Mouse (Mus musculus): Measurements from ENCODE around the gene 2010003K11Rik. TPM values are rescaled to one million over a fixed set of nuclear protein-coding genes. Genes with fewer than 3 reads are reported as not detected.

The 2010003K11Rik gene
- not detected for total RNA-seq (2021)
- long read RNA-seq, experiment 1, result 0 reads
- long read RNA-seq, experiment 2, result 0 reads

DNA sequence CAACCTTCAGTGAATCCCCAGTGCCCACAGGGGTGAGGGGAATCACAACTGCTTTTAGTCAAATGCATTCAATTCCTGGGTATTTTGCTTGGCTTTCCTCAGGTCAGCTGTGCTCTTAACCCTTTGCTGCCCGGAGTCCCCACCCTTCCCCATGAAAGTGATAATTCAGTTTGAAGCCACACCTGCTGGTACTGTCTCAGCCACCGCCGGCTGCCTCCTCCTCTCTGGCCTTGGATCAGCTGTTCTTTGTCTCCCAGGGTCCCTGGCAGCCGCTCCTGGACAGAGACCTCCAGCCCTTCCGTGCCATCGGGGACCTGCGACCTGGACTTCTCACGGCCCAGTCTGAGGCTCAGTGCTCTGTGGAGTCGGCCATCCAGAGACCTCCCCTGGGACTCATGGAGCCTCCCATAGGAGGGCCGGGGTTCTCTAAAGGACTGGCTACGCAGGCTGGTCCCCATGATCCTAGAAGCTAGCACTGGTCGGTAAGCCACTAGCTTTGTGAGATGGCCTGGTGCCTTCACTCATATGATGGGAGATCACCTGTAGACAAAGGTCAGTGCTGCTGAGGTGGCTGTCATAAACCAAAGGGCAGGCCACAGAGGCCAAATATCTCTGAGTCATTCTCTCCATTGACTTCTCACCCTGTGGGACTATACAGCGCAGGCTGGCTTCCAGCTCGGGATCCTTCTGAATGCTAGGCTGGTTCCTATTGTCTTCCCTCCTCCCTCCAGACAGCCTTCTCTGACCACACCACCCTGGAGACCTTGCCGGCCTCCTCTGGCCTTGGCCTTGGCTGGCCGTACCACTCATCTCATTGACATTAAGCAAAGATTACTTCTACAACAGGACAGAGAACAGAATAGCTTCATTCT lies at the start of gene 2010003K11Rik:
Gene 2010003K11Rik (minus strand): TSS at position 522 of the 872 bp plus-strand sequence.
- DNase-seq (ENCODE audit: low spot score in 2 of 2), result no peak

GRCm38 (mm10) chr19:4547801-4548200 lies 49.4 kb upstream of the 2010003K11Rik start:
- no peak for DNase-seq (ENCODE audit: low spot score in 2 of 2)

DNA sequence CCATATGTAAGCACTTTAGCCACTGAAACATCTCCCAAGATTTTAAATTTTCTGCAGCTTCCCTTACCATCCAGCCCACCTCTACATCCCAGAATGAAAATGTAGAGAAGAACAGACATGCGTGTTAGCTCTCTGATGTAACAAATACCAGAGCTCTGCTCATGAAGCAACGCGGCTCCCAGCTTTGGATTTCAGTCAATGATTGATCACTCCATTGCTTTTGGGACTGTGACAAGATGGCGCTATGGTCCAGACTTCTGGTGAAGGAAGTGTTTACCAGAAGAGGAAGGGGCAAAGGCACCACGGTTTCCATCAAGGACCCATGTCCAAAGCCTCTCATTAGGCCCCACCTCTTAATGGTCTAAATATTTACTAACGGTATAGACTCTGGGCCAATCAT lies 47.5 kb upstream of the 2010003K11Rik start:
- DNase-seq (ENCODE audit: low spot score in 2 of 2), result no peak

DNA sequence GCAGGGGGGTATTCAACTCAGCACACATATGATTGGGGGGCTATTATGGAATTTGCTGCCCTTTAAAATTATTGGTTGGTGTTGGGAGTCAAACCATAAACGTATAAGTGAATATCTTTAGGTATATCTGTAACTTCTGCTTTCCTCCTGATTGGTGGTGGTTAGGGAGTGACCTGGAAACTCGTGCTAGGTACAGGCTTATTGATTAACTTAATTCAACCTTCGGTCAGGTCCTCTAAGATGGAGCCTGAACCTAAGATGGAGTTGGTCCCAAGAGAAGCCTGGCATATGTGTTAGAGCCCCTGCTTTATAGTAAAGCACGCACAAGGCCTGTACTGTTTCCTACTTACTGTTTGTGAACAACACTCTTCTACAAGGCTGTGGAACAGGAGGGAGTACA lies 46.7 kb upstream of the 2010003K11Rik start:
- no peak for DNase-seq (ENCODE audit: low spot score in 2 of 2)

GRCm38 (mm10) chr19:4542081-4542480 lies 43.7 kb upstream of the 2010003K11Rik start:
- DNase-seq (ENCODE audit: low spot score in 2 of 2), result no peak

- no peak for DNase-seq (ENCODE audit: low spot score in 2 of 2)
Observed at GRCm38 (mm10) chr19:4540992-4541391, 42.6 kb upstream of the 2010003K11Rik start.

DNA sequence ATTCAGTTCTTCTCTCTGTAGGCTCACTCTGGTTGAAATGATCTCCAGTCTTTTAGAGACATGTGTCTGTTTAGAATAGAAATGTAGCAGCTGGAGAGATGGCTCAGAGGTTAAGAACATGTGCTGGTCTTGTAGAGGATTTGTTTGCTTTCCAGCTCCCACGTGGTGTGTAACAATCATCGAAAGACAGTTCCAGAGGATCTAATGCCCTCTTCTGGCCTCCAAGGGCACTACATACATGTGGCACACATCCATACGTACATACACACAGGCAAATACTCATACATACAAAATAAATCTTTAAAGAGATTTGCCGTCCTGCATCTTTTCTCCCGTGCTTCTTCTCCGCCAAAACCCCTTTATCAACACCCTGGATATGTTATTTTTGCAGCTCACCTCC lies 41.9 kb upstream of the 2010003K11Rik start:
- no peak for DNase-seq (ENCODE audit: low spot score in 2 of 2)

GRCm38 (mm10) chr19:4536606-4537005 lies 38.2 kb upstream of the 2010003K11Rik start:
- DNase-seq (ENCODE audit: low spot score in 2 of 2), result no peak

GRCm38 (mm10) chr19:4535922-4536321 lies 37.5 kb upstream of the 2010003K11Rik start:
- DNase-seq (ENCODE audit: low spot score in 2 of 2), result no peak

GRCm38 (mm10) chr19:4534646-4535045 lies 36.3 kb upstream of the 2010003K11Rik start:
- DNase-seq (ENCODE audit: low spot score in 2 of 2), result no peak

DNA sequence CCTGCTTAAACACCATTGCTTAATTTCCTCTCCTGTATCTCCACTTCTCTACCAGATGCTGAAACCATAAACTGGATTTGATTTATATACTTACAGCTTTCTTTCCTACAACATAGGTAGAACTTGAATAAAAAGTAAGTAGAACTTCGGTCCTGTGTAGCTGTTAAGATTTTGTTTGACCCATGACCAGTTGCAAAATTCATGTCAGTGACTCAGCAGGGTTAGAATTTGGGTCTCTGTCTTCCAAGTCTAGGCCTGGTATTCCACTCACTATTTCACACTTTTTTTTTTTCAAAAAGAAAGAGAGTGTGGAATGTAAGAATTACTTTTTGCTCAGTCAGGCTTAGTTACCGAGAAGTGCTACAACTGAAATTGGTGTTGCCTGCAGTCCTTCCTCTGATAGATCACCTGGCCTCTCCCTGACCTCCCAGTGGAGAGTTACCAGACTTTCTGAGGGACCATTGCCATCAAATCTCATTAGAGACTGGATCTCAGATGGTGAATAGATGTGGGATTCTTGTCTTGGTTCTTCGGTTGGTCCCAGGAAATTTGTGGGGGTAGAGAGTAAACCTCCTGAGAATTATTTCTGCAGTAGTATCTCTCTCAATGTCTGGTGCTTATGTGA lies 23.2 kb upstream of the 2010003K11Rik start:
- DNase-seq (ENCODE audit: low spot score in 2 of 2), result no peak

GRCm38 (mm10) chr19:4517483-4517882 lies 19.1 kb upstream of the 2010003K11Rik start:
- DNase-seq (ENCODE audit: low spot score in 2 of 2), result no peak

- no peak for DNase-seq (ENCODE audit: low spot score in 2 of 2)
Observed at GRCm38 (mm10) chr19:4516288-4516687, 17.9 kb upstream of the 2010003K11Rik start.

- no peak for DNase-seq (ENCODE audit: low spot score in 2 of 2)
Observed at GRCm38 (mm10) chr19:4515746-4516145, 17.4 kb upstream of the 2010003K11Rik start.

DNA sequence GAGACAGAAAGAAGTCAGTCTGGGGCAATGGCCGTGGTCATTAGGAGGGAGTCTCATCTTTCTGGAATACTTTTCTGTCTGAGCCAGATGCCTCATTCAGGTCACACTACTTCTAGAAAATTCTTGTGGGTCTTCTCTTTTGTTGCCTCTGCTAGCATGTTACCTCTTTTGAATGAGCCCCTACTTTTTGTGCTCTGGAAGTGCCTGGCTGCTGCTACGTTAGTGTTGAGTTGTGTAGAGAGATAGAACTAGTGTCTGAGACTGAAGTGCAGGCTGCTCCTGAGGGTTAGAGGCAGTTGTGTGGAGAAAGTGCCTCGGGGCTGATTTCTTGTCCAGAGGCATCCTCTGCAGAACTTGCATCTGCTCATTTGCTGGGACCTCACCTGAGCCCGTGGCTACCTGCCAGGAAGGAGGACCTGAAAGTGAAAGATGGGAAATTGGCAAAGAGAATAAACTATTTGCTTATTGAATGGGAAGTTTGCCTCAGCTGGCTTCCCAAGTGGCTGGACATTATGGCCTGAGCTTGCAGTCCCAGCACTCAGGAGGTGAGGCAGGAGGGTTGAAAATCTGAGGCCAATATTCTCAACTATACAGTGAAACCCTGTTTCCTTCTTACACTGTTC lies 15.0 kb upstream of the 2010003K11Rik start:
- no peak for DNase-seq (ENCODE audit: low spot score in 2 of 2)

GRCm38 (mm10) chr19:4511116-4511841 lies 12.9 kb upstream of the 2010003K11Rik start:
- DNase-seq (ENCODE audit: low spot score in 2 of 2), result no peak

DNA sequence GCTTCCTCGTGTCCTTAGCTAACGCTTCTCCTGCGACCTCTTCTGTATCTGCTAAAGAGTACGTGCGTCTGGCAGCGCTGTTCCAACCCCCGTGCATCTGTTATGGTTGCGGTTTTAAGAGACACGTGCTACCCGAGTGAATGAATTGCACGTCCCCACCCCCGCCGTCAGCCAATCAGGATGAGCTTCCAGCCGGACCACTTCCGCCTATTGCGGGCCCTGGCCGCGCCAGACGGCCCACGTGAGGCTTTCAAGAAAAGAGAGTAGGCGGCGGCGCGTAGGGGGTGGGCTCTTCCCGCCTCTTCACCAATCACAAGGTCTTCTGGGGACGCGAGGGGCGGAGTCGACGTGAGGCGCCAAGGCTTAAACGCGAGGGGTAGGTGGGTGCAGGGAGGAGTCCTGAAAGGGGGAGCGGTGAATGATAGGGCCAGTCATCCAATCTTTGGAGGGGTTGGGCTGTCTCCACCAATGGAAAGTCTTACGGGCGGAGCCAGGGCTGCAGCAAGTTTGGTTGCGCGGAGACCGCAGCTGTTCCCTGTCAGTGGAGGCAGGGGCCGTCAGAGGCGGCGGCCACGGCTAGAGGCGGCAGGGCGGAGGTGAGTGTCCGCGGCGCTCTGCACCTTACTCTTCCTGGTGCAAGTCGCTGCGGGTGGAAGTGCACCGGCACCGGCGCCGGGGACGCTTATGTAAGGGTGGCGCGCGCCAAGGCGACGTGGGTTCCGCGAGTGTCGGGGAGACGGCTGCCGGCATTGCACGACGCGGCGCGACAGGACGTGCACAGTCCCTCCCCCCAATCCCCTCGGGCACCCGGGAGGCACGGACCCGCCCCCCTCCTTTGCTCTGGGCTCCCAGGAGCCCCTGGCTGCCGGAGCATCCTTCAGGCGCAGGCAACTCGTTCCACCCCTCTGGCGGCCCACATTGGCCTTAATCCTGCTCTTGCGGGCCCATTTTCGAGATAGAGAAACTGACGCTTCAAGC lies 11.9 kb upstream of the 2010003K11Rik start, which contains the start of gene Pcx:
Gene Pcx (plus strand): TSS at position 487 of the 978 bp plus-strand sequence.
- DNase-seq (ENCODE audit: low spot score in 2 of 2), result peak; percentile 98 to 99

DNA sequence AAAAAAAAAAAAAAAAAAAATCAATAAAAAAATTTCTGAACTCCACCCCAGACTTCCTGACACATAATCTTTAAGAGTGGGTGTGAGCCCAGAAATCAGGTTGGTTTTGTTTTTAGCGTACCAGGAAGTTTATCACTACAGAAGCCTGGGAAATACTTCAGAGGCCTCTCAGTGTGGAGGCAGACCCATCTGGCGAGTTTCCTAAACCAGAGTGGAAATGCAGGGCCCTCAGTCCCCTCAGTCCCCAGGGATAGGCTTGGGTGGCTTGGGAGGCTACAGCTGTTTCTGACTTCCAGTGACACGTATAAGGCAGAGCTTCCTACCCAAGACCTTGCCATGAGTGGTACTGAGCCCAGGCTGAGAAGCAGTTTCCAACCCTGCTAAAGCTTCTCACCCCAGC lies 9.4 kb upstream of the 2010003K11Rik start:
- DNase-seq (ENCODE audit: low spot score in 2 of 2), result no peak

GRCm38 (mm10) chr19:4504830-4505229 lies 6.4 kb upstream of the 2010003K11Rik start:
- no peak for DNase-seq (ENCODE audit: low spot score in 2 of 2)

DNA sequence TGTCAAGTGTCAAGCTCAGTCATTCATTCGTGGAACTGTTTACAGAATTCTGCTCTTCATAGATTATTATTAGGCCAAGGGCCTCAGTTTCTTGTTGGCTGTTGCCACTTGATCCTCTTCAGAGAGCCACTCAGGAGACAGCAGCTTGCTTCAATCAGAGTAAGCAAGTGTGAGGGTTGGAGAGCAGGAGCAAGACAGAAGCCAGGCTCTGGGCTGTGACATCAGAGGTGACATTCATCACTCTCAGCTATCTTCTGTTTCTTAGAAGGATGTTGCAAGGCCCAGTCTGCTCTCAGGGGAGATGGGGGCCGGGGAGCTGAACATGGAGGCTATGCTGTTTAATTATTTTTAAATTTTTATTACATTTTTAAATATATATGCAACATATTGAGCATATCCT lies 4.3 kb upstream of the 2010003K11Rik start:
- no peak for DNase-seq (ENCODE audit: low spot score in 2 of 2)

Measured in left cerebral cortex, adult 18-20 months (tissue).